Mouse (Mus musculus) CD8-positive naive resting alpha-beta T cell, adult 2 months (primary cell): ENCODE results near the gene Hrh2.

Source experiments
- DNase-seq, 2 experiments: peaks; one replicate each; pipeline ENCODE4 v3.0.0; 2022; ENCODE audit warnings: low read depth in 2 of 2, low spot score in 2 of 2

Hrh2 gene

GRCm38 (mm10) chr13:54192021-54192481, at the start of gene Hrh2:
TSS of gene Hrh2 (plus strand) at chr13:54192129.
- peak; percentile 16 to 28 for DNase-seq

GRCm38 (mm10) chr13:54143788-54144187, 48.1 kb upstream of the Hrh2 start:
- no peak for DNase-seq

GRCm38 (mm10) chr13:54144624-54145023, 47.3 kb upstream of the Hrh2 start:
- no peak for DNase-seq

GRCm38 (mm10) chr13:54147328-54147727, 44.6 kb upstream of the Hrh2 start:
- no peak for DNase-seq

GRCm38 (mm10) chr13:54152421-54152820, 39.5 kb upstream of the Hrh2 start:
- DNase-seq, result no peak

- DNase-seq, result no peak
Measured at GRCm38 (mm10) chr13:54152911-54153310, 39.0 kb upstream of the Hrh2 start.

- DNase-seq, result no peak
Measured at GRCm38 (mm10) chr13:54153672-54154218, 38.2 kb upstream of the Hrh2 start.

GRCm38 (mm10) chr13:54155822-54156221, 36.1 kb upstream of the Hrh2 start:
- no peak for DNase-seq

GRCm38 (mm10) chr13:54159256-54159655, 32.7 kb upstream of the Hrh2 start:
- DNase-seq, result no peak

GRCm38 (mm10) chr13:54159756-54160155, 32.2 kb upstream of the Hrh2 start:
- DNase-seq, result no peak

GRCm38 (mm10) chr13:54160546-54160945, 31.4 kb upstream of the Hrh2 start:
- no peak for DNase-seq

- DNase-seq, result no peak
Measured at GRCm38 (mm10) chr13:54161514-54161913, 30.4 kb upstream of the Hrh2 start.

GRCm38 (mm10) chr13:54163363-54163762, 28.6 kb upstream of the Hrh2 start:
- no peak for DNase-seq

- no peak for DNase-seq
Measured at GRCm38 (mm10) chr13:54164462-54164861, 27.5 kb upstream of the Hrh2 start.

GRCm38 (mm10) chr13:54165066-54165465, 26.9 kb upstream of the Hrh2 start:
- no peak for DNase-seq

GRCm38 (mm10) chr13:54165765-54166164, 26.2 kb upstream of the Hrh2 start:
- DNase-seq, result no peak

- no peak for DNase-seq
Measured at GRCm38 (mm10) chr13:54167036-54167435, 24.9 kb upstream of the Hrh2 start.

- no peak for DNase-seq
Measured at GRCm38 (mm10) chr13:54168675-54169074, 23.3 kb upstream of the Hrh2 start.

GRCm38 (mm10) chr13:54170288-54170687, 21.6 kb upstream of the Hrh2 start:
- DNase-seq, result no peak

- DNase-seq, result no peak
Measured at GRCm38 (mm10) chr13:54171346-54171745, 20.6 kb upstream of the Hrh2 start.

- no peak for DNase-seq
Measured at GRCm38 (mm10) chr13:54171761-54172160, 20.2 kb upstream of the Hrh2 start.

- no peak for DNase-seq
Measured at GRCm38 (mm10) chr13:54173941-54174340, 18.0 kb upstream of the Hrh2 start.

GRCm38 (mm10) chr13:54174703-54175102, 17.2 kb upstream of the Hrh2 start:
- DNase-seq, result no peak
